Mouse (Mus musculus) heart, embryonic 14.5 days (tissue): ENCODE results near the gene Pxn. TPM values are rescaled to one million over a fixed set of nuclear protein-coding genes. Genes with fewer than 3 reads are reported as not detected.

ENCODE experiments used
- ATAC-seq: fragments of 200-750 bp; cut with Nextera tagmentation; 2 replicates; pipeline ENCODE4 v1.8.0; 2017; ENCODE audit warnings: low read depth, moderate TSS enrichment; ENCODE audit not compliant: insufficient number of reproducible peaks, insufficient read depth, low FRiP score
- H3K27ac ChIP-seq, 2 experiments: fragments of 200-500 bp in 1 of 2; fragments of 300-500 bp in 1 of 2; sonication (generic) in 1 of 2; replicated peaks in 1 of 2; 2 replicates each; pipeline ENCODE4 v1.5.1; 2012 to 2014; ENCODE audit warnings: low read depth in 2 of 2, low read length in 2 of 2, control low read depth in 1 of 2, mild to moderate bottlenecking in 1 of 2, mixed read lengths in 1 of 2; ENCODE audit not compliant: control insufficient read depth in 1 of 2, insufficient read depth in 1 of 2
- H3K27me3 ChIP-seq: fragments of 300-500 bp; sonication (generic); 2 replicates; pipeline ENCODE4 v1.6.1; 2014; ENCODE audit warnings: mild to moderate bottlenecking, low read length, control low read depth; ENCODE audit not compliant: control insufficient read depth, insufficient read depth
- H3K36me3 ChIP-seq: fragments of 300-500 bp; sonication (generic); 2 replicates; pipeline ENCODE4 v1.6.1; 2014; ENCODE audit warnings: mild to moderate bottlenecking, control low read depth, low read length, mixed read lengths; ENCODE audit not compliant: control insufficient read depth, insufficient read depth
- H3K4me1 ChIP-seq, 2 experiments: fragments of 200-500 bp in 1 of 2; fragments of 300-500 bp in 1 of 2; sonication (generic) in 1 of 2; 2 replicates each; pipeline ENCODE4 v1.6.1; 2012 to 2014; ENCODE audit warnings: low read length in 2 of 2, control low read depth in 1 of 2, mixed read lengths in 1 of 2; ENCODE audit not compliant: control insufficient read depth in 2 of 2, insufficient read depth in 2 of 2
- H3K4me2 ChIP-seq: fragments of 300-500 bp; sonication (generic); 2 replicates; pipeline ENCODE4 v1.6.1; 2014; ENCODE audit warnings: mild to moderate bottlenecking, low read length
- H3K4me3 ChIP-seq, 2 experiments: fragments of 200-500 bp in 1 of 2; fragments of 300-500 bp in 1 of 2; sonication (generic) in 1 of 2; 2 replicates each; pipeline ENCODE4 v1.5.1; 2012 to 2014; ENCODE audit warnings: low read length in 2 of 2, mild to moderate bottlenecking in 2 of 2, control low read depth in 1 of 2, low read depth in 1 of 2, moderate library complexity in 1 of 2; ENCODE audit not compliant: control insufficient read depth in 1 of 2, insufficient read depth in 1 of 2
- H3K9ac ChIP-seq: fragments of 300-500 bp; sonication (generic); 2 replicates; pipeline ENCODE4 v1.6.1; 2014; ENCODE audit warnings: mild to moderate bottlenecking, low read length
- H3K9me3 ChIP-seq: fragments of 300-500 bp; sonication (generic); 2 replicates; pipeline ENCODE4 v1.6.1; 2016; ENCODE audit warnings: low read length, control low read depth; ENCODE audit not compliant: control insufficient read depth
- WGBS: fragments of 180-500 bp; shearing (Covaris S2); extraction: QIAGEN DNeasy Blood & Tissue Kit; methylation state at CpG from one replicate; pipeline ENCODE4 v1.1.7; 2014; 5-methylcytosine and 5-hydroxymethylcytosine counted together
- polyA plus RNA-seq: library from polyadenylated mRNA; unstranded; fragments of >200 nt; fragmentation: Nextera tagmentation; extraction: Ambion mirVana; gene quantifications from 2 replicates; pipeline ENCODE4 v1.2.1, GENCODE M21; 2014

Gene Pxn
- polyA plus RNA-seq, 1 experiment from 2014 or later = 19.1 TPM

DNA sequence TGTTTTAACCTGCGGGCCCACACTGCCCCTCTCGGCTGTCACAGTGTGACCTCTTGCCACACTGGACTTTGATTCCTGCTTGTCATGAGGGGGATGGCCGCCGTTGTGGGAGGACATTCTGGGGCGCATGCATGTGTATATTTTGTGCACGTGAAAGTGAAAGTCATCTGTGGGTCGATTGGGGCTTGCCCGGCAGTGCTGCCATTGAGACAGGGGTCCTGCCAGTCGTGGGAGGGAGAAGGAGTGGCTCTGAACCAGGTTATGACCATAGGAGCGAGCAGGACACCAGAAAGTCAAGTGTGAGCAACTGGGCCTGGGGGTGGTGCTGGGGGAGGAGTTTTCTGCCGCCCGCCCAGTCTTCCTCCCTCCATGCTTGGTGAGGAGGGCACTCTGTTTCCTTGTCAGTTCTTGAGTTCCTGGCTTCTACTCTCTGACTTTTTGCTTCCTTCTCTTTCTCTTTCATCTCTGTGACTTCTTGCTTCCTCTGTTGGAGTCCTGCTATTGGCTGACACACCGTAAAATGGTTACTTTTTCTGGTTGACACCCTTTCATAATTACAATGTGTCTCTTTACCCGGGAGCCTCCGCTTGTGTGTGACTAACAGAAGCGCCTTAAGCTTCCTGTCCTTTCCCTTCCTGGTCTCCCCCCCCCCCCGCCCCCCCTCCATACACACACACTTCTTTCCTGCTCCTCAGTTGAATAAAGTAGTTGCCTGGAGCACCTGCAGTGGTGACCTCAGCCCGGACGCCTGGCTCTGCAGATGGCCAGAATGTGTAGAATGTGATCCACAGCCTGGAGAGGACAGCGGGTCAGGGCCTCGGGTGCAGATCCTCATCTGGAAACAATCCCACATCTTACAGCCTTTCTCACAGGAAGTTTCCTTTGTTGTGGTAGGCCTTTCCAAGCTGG lies 15.3 kb downstream of the Pxn start:
- peak overlapping the region; percentile 11; the same call in 1 of the 2 replicates for H3K9ac ChIP-seq
- H3K36me3 ChIP-seq = peaks cover 9% of the 10 kb centered on the region
- no peak overlapping the region for H3K4me3 ChIP-seq
- 51% methylated on average over 21 of the region's 21 CpGs for WGBS
- H3K27ac ChIP-seq = peak overlapping the region; percentile 62 to 74
- no peaks in the 10 kb centered on the region for H3K27me3 ChIP-seq
- ATAC-seq = no peak
- peak overlapping the region; percentile 39 for H3K4me2 ChIP-seq
- peaks cover 22 to 62% of the 10 kb centered on the region in 2 experiments for H3K4me1 ChIP-seq
- H3K9me3 ChIP-seq = no peaks in the 10 kb centered on the region

DNA sequence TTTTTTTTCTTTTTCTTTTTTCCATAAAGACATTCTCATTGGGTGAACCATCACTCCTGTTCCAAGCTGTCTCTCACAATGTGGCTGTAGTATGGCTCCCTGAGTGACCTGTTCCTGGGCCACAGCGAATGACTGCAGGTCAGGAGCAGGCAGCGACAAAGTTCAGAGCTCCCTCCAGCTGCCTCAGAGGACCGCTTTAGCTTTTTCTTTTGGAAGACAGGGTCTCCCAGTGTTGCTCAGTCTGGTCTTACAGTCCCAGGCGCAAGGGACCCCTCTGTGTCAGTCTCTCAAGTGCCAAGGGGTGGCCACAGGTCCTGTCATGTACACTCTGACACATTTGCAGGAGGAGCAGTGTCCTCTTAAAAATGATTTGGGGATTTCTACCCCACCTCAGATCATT lies 16.1 kb downstream of the Pxn start:
- Histone ChIP-seq H3K4me2 (no peak overlapping the region), H3K27me3 (no peaks in the 10 kb centered on the region), H3K4me3 (no peak overlapping the region), H3K27ac (peak overlapping the region; percentile 66 to 74), H3K36me3 (peaks cover 9% of the 10 kb centered on the region), H3K4me1 (peaks cover 22 to 62% of the 10 kb centered on the region in 2 experiments), H3K9ac (no peak overlapping the region), H3K9me3 (no peaks in the 10 kb centered on the region)
- no peak for ATAC-seq
- 78% methylated on average over 4 of the region's 4 CpGs for WGBS

DNA sequence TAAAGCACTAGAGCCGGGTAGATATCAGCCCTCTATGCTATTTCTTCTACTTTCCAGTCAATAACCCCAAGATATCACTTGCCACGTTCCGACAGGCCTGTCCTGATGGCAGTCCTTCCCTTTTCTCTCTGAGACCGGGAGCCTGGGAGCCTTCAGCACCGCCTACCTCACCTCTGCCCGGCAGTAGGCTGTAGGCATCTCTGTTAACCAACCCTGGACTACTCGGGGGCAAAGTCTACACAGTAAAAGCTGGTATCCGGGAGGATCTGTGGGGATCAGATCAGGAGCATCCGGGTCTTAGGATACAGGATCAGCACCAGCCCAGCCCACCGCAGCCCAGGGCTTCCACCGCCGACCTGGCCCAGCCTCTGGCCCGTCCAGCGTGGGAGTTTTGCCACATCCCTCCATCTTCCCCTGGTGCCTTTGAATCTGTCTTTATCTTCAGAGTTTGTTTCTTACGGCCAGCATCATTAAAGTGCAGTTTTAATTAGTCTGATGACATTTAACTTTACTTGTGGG lies 16.6 kb downstream of the Pxn start:
- Histone ChIP-seq H3K9me3 (no peaks in the 10 kb centered on the region), H3K4me1 (peaks cover 22 to 65% of the 10 kb centered on the region in 2 experiments), H3K4me3 (no peak overlapping the region), H3K4me2 (no peak overlapping the region), H3K36me3 (peaks cover 9% of the 10 kb centered on the region), H3K27ac (peak overlapping the region; percentile 16 to 74; a peak in 3 of 4 replicates), H3K9ac (no peak overlapping the region), H3K27me3 (no peaks in the 10 kb centered on the region)
- ATAC-seq = no peak
- WGBS = 63% methylated on average over 15 of the region's 15 CpGs

DNA sequence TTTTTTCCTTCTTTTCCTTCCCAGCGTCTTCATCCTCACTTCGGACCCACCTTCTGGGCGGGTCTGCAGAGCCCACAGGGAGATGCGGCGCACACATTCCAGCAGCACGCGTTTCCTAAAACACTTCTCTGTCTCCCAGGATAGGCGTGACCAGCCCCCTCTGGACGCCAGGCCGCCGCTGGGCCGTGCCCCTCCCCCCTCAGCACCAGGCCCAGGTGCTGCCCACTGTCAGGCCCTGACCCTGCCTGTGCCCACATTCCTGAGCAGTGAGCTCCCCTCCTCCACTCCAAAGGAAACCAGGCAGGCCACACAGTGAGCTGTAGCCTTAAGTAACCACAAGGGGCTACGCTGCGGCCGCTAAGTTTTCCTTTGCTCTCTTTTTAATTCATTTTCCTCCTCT lies 17.5 kb downstream of the Pxn start:
- peak; percentile 33; the same call in 1 of the 2 replicates for ATAC-seq

DNA sequence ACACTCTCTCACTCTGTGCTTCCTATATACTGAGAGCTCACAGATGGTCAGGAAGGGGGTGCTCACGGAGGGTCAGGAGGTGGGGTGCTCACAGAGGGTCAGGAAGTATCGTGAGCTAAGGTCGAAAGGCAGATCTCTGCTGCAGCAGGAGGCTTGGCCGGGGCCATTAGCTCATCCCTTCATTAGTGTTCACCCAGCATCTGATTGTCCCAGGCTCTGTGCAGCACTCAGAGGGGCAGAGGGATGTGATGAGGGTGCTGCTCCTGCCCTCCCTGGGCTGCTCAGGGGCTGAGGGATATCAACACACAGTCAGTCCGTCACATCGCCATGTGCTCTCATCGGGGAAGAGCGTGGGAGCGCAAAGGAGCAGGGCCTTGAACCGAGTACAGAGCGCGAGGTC lies 18.0 kb downstream of the Pxn start:
- Histone ChIP-seq H3K27ac (peak overlapping the region; percentile 24 to 49; a peak in 3 of 4 replicates), H3K4me2 (peak overlapping the region; percentile 57), H3K9ac (peak overlapping the region; percentile 51), H3K4me1 (peaks cover 31 to 80% of the 10 kb centered on the region in 2 experiments), H3K9me3 (no peaks in the 10 kb centered on the region), H3K36me3 (peaks cover 9% of the 10 kb centered on the region), H3K27me3 (no peaks in the 10 kb centered on the region), H3K4me3 (peak overlapping the region in 1 of 2 experiments; percentile 2; a peak in 1 of 4 replicates)
- 52% methylated on average over 12 of the region's 12 CpGs for WGBS
- ATAC-seq = no peak; the same call in 1 of the 2 replicates

More for the DNA sequence above, 17.5 kb downstream of the Pxn start:
- H3K4me3 ChIP-seq = peak overlapping the region; percentile 2 to 6; a peak in 1 of 4 replicates
- peak overlapping the region; percentile 57 for H3K4me2 ChIP-seq
- H3K4me1 ChIP-seq = peaks cover 26 to 75% of the 10 kb centered on the region in 2 experiments
- WGBS = 7% methylated on average over 15 of the region's 15 CpGs
- H3K9ac ChIP-seq = peak overlapping the region; percentile 51
- H3K9me3 ChIP-seq = no peaks in the 10 kb centered on the region
- H3K27ac ChIP-seq = peak overlapping the region; percentile 39 to 49
- H3K27me3 ChIP-seq = no peaks in the 10 kb centered on the region
- peaks cover 9% of the 10 kb centered on the region for H3K36me3 ChIP-seq

DNA sequence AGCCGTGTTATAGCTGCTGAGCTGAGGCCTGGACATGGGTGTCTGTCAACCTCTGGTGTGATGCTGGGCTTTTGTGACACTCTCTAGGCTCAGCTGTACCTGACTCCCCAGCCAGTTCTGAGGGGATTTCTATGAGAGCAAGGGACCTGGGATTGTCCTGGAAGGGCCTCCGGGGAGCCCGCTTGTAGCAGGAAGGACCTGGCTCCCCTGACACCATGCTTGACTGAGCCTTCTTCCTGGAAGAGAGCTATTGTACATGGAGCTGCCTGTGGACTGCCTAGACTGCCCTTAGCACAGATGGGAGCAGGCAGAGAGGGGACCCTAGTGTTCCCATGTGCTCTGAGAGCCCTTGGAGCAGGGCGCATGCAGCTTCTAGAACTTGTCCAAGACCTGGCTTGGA lies 18.9 kb downstream of the Pxn start:
- no peak for ATAC-seq
- Histone ChIP-seq H3K27me3 (no peaks in the 10 kb centered on the region), H3K4me2 (no peak overlapping the region), H3K36me3 (peaks cover 9% of the 10 kb centered on the region), H3K4me3 (no peak overlapping the region), H3K4me1 (peaks cover 40 to 84% of the 10 kb centered on the region in 2 experiments), H3K9ac (0 out of 2 replicates have a peak overlapping the region, but pooled peaks have one; percentile 25), H3K9me3 (no peaks in the 10 kb centered on the region), H3K27ac (no peak overlapping the region)
- WGBS = 86% methylated on average over 4 of the region's 4 CpGs

DNA sequence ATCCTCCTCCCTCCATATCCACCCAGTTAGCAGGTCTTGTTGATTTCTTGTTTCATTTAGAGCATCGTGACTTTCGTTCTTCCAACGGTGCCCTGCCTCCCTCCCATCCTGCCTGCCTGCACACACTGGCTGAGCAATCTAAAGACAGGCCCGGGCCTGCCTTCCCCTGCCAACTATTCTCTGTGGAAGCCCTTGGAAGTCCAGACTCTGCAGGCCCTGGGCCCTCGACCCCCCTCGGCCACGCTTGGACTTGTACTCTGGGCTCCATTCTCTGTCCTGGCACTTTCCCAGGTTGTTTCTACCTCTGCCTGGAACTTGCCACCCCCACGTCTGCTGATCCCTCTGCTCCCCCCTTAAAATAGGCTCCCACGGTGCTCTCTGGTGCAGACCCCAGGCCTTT lies 19.5 kb downstream of the Pxn start:
- Histone ChIP-seq H3K4me2 (no peak overlapping the region), H3K9me3 (no peaks in the 10 kb centered on the region), H3K4me1 (peaks cover 43 to 84% of the 10 kb centered on the region in 2 experiments), H3K9ac (0 out of 2 replicates have a peak overlapping the region, but pooled peaks have one; percentile 25), H3K36me3 (peaks cover 9% of the 10 kb centered on the region), H3K27me3 (no peaks in the 10 kb centered on the region), H3K4me3 (no peak overlapping the region), H3K27ac (no peak overlapping the region)
- ATAC-seq = no peak
- 77% methylated on average over 9 of the region's 9 CpGs for WGBS
